10 mouse cellular contexts compared by ENCODE assay signal in the genomic region with DNA sequence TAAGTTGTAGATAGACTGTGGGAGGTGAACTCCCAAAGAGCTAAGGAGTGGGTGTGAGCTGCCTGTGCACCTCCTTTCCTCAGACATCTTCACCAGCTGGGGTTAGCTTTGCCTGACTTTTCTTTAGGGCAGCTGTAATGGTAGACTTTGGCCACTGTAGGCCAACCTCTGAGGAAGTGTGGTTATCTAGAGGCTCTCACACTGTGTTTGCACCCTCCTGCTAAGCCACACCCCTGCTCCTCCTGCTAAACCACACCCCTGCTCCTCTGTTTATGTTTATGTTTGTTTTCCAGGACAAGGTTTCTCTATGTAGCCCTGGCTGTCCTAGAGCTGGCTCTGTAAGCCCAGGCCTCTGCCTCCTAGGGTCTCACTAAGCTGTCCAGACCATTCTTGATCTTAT.
DNase-seq lines count a peak whose midpoint lies in the region; ATAC-seq and TF ChIP-seq lines count a peak whose summit lies in the region.
"Had no signal": no experiment of that assay in that cellular context is flagged by ENCODE, and none has a peak within 500 bp of the region (broad histone marks: within the 10 kb centered on the region; RNA-seq: fewer than 3 reads in every experiment).

No protein-coding gene starts in this region.

- no peak overlapping the region for H3K4me3 ChIP-seq in forebrain, embryonic 10.5 days
- no peak overlapping the region for H3K4me3 ChIP-seq in forebrain, embryonic 13.5 days
- no peak overlapping the region for H3K4me3 ChIP-seq in liver, postnatal 0 days (ENCODE audit: low read depth, low read length)

- H3K4me1 ChIP-seq in forebrain, embryonic 10.5 days, result peaks cover 30% of the 10 kb centered on the region
- H3K4me1 ChIP-seq in forebrain, embryonic 13.5 days, result peaks cover 19% of the 10 kb centered on the region
- peaks cover 12% of the 10 kb centered on the region for H3K4me1 ChIP-seq in liver, postnatal 0 days (ENCODE audit: insufficient read depth)

- peaks cover 5% of the 10 kb centered on the region for H3K36me3 ChIP-seq in forebrain, embryonic 10.5 days (replicated peaks)
- H3K36me3 ChIP-seq in forebrain, embryonic 13.5 days (ENCODE audit: poor library complexity, severe bottlenecking), result peaks cover 3% of the 10 kb centered on the region; the same call in 1 of the 2 replicates
- no peaks in the 10 kb centered on the region for H3K36me3 ChIP-seq in liver, postnatal 0 days (replicated peaks; ENCODE audit: insufficient read depth, low read length)

- no peaks in the 10 kb centered on the region for H3K9me3 ChIP-seq in forebrain, embryonic 10.5 days
- peaks cover 4% of the 10 kb centered on the region; the same call in 1 of the 2 replicates for H3K9me3 ChIP-seq in forebrain, embryonic 13.5 days (replicated peaks)
- H3K9me3 ChIP-seq in liver, postnatal 0 days (ENCODE audit: low read length), result no peaks in the 10 kb centered on the region

- no peak for DNase-seq in forebrain, embryonic 10.5 days (ENCODE audit: extremely low spot score, low spot score)
- DNase-seq in 416B (ENCODE audit: low read depth), result peak; percentile 48
- DNase-seq in liver, postnatal 0 days, result peak; percentile 46
- no peak for DNase-seq in frontal cortex, postnatal 25 days (ENCODE audit: low spot score in 2 of 2)
- DNase-seq in layer of hippocampus, adult 9-10 months (ENCODE audit: low spot score), result no peak
- DNase-seq in layer of hippocampus, adult 18-20 months (ENCODE audit: low spot score in 2 of 2), result no peak
- DNase-seq: lung, postnatal 36 days; right cerebral cortex, postnatal 25 days had no signal

- peak overlapping the region; percentile 51; the same call in 1 of the 2 replicates for H3K27ac ChIP-seq in forebrain, embryonic 10.5 days
- H3K27ac ChIP-seq in forebrain, embryonic 13.5 days, result no peak overlapping the region
- H3K27ac ChIP-seq in liver, postnatal 0 days (ENCODE audit: low read depth), result peak overlapping the region; percentile 81

- no peak overlapping the region for H3K9ac ChIP-seq in forebrain, embryonic 13.5 days
- H3K9ac ChIP-seq in liver, postnatal 0 days (replicated peaks), result no peak overlapping the region; the same call in 1 of the 2 replicates

- no peak overlapping the region for H3K4me2 ChIP-seq in forebrain, embryonic 13.5 days
- H3K4me2 ChIP-seq in liver, postnatal 0 days (ENCODE audit: low read depth, low read length), result peak overlapping the region; percentile 29; the same call in 1 of the 2 replicates

- no peak for TF ChIP-seq EP300 in liver, postnatal 0 days (IDR thresholded peaks at IDR 0.05; ENCODE audit: low read depth)

- ATAC-seq in forebrain, embryonic 13.5 days, result no peak
- ATAC-seq in erythroid progenitor cell, adult 5-6 weeks (replicated peaks; ENCODE audit: low FRiP score, poor library complexity, severe bottlenecking), result peak; percentile 95
- peak; percentile 95 for ATAC-seq in liver, postnatal 0 days

- no peaks in the 10 kb centered on the region for H3K27me3 ChIP-seq in forebrain, embryonic 10.5 days (ENCODE audit: poor library complexity, severe bottlenecking)
- no peaks in the 10 kb centered on the region for H3K27me3 ChIP-seq in forebrain, embryonic 13.5 days
- H3K27me3 ChIP-seq in liver, postnatal 0 days (ENCODE audit: insufficient read depth, low read length), result no peaks in the 10 kb centered on the region

- TF ChIP-seq CTCF in liver, postnatal 0 days (IDR thresholded peaks at IDR 0.05; ENCODE audit: low read depth), result peak; percentile 8; the same call in 1 of the 2 replicates

Comparison
In these comparisons a context has a peak if more than half of its experiments do, and no peak if none do; other contexts are left out.
1. DNase-seq: peak in 416B (single experiment) and liver, postnatal 0 days (single experiment); none in forebrain, embryonic 10.5 days (single experiment), frontal cortex, postnatal 25 days (0 of 2), layer of hippocampus, adult 9-10 months (single experiment) and layer of hippocampus, adult 18-20 months (0 of 2).